Mouse (Mus musculus): ENCODE results near the gene Idh3a.

GRCm38 (mm10) chr9:54544954-54545315 is 41.2 kb upstream of the Idh3a start:
- no peak for TF ChIP-seq POLR2A (IDR thresholded peaks at IDR 0.05; ENCODE audit: borderline replicate concordance, control insufficient read depth, low read depth, low read length)
- TF ChIP-seq CTCF (IDR thresholded peaks at IDR 0.05; ENCODE audit: control insufficient read depth, insufficient read depth, low read length): no peak

Data from bone marrow, adult 2 months (tissue).